Mouse (Mus musculus) stomach, postnatal 0 days (tissue): ENCODE results near the gene Tmem214. TPM values are rescaled to one million over a fixed set of nuclear protein-coding genes. Genes with fewer than 3 reads are reported as not detected.
A peak's percentile ranks its signal among the peaks of the same experiment; 100 is the strongest.

Experiments used
- ATAC-seq: fragments of 200-750 bp; cut with Nextera tagmentation; 2 replicates; pipeline ENCODE4 v1.8.0; 2017; ENCODE audit not compliant: low FRiP score, low TSS enrichment
- DNase-seq: peaks from one replicate; pipeline ENCODE4 v3.0.0-alpha.2; 2016; ENCODE audit warnings: low spot score
- H3K27ac ChIP-seq: fragments of 300-500 bp; sonication (generic); replicated peaks from 2 replicates; pipeline ENCODE4 v1.5.1; 2014; ENCODE audit warnings: mild to moderate bottlenecking, control low read depth
- H3K27me3 ChIP-seq: fragments of 300-500 bp; sonication (generic); 2 replicates; pipeline ENCODE4 v1.6.1; 2014; ENCODE audit warnings: low read length; ENCODE audit not compliant: control insufficient read depth, insufficient read depth
- H3K36me3 ChIP-seq: fragments of 300-500 bp; sonication (generic); 2 replicates; pipeline ENCODE4 v1.6.1; 2014; ENCODE audit warnings: low read length, mixed read lengths; ENCODE audit not compliant: control insufficient read depth, insufficient read depth
- H3K4me1 ChIP-seq: fragments of 300-500 bp; sonication (generic); replicated peaks from 2 replicates; pipeline ENCODE4 v1.6.1; 2014; ENCODE audit warnings: antibody characterized with exemption; ENCODE audit not compliant: control insufficient read depth, insufficient read depth
- H3K4me2 ChIP-seq: fragments of 300-500 bp; sonication (generic); replicated peaks from 2 replicates; pipeline ENCODE4 v1.6.1; 2014; ENCODE audit warnings: low read depth, mild to moderate bottlenecking, control low read depth, moderate library complexity
- H3K4me3 ChIP-seq: fragments of 300-500 bp; sonication (generic); 2 replicates; pipeline ENCODE4 v1.5.1; 2014; ENCODE audit warnings: low read depth, low read length, control low read depth
- H3K9ac ChIP-seq: fragments of 300-500 bp; sonication (generic); 2 replicates; pipeline ENCODE4 v1.6.1; 2014; ENCODE audit warnings: mild to moderate bottlenecking, low read length, control low read depth, mixed read lengths
- H3K9me3 ChIP-seq: fragments of 300-500 bp; sonication (generic); 2 replicates; pipeline ENCODE4 v1.6.1; 2016; ENCODE audit warnings: low read length; ENCODE audit not compliant: control insufficient read depth
- CTCF ChIP-seq: IDR thresholded peaks from 2 replicates; pipeline ENCODE4 v1.5.1; 2016; ENCODE audit warnings: antibody characterized with exemption, low read depth, mild to moderate bottlenecking, moderate library complexity
- EP300 ChIP-seq: optimal IDR thresholded peaks from 2 replicates; pipeline ENCODE3; 2016; ENCODE audit warnings: antibody characterized with exemption
- WGBS: fragments of 180-500 bp; shearing (Covaris S2); extraction: QIAGEN DNeasy Blood & Tissue Kit; methylation state at CpG from one replicate; pipeline ENCODE4 v1.1.7; 2014; 5-methylcytosine and 5-hydroxymethylcytosine counted together
- polyA plus RNA-seq: library from polyadenylated mRNA; unstranded; fragments of >200 nt; fragmentation: Nextera tagmentation; extraction: Ambion mirVana; gene quantifications from 2 replicates; pipeline ENCODE4 v1.2.1, GENCODE M21; 2015

Tmem214 gene
- polyA plus RNA-seq, 1 experiment from 2014 or later = 57.3 TPM

DNA sequence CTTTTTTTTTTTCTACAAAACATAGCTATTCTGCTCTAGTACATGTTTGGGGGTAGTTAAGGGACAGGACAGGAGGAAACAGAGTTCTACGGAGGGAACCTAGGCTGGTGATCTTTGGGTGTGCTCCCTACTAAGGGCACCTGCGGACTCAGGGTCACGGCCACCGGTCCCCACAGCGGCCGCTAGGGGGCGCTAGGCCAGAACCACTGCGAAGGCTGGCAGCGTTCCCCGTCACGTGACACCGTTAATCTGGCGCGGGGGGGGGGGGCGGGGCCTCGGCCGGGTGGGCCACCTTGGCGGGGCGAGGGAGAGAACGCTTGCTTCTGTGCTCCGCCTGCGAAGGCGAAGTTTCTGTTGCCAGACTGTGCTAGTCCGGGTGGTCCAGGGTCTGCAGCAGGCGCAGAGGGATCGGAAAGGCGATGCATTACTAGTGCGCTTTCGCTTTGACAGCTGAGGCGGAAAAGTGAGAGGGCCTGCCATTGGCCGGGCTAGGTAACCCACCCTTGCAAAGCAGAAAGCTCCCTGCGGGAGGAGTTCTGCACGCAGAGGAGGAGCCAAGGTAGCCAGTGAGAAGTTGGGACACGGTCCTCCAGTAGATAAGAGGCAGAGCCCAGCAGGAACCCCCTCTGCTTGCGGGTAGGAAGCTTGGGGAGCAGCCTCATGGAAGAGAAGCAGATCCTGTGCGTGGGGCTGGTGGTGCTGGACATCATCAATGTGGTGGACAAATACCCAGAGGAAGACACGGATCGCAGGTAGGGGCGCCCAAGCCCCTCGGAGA is 53.6 kb downstream of the Tmem214 start, which contains the start of gene Khk:
Gene Khk, plus strand, starts transcription at position 176 of the 778 bp plus-strand sequence.
- peaks cover 16% of the 10 kb centered on the region for H3K36me3 ChIP-seq
- TF ChIP-seq CTCF = peak; percentile 88
- TF ChIP-seq EP300 = no peak
- H3K27me3 ChIP-seq = no peaks in the 10 kb centered on the region
- H3K4me2 ChIP-seq = peak within 1 kb of the TSS; percentile 77
- peak within 1 kb of the TSS; percentile 81 for H3K27ac ChIP-seq
- WGBS = 2% methylated on average over 39 of the region's 40 CpGs
- H3K9ac ChIP-seq = peak within 1 kb of the TSS; percentile 56
- DNase-seq (peak; percentile 95), ATAC-seq (peak; percentile 85)
- H3K4me1 ChIP-seq = no peaks in the 10 kb centered on the region
- H3K9me3 ChIP-seq = no peaks in the 10 kb centered on the region
- peak within 1 kb of the TSS; percentile 47 for H3K4me3 ChIP-seq

DNA sequence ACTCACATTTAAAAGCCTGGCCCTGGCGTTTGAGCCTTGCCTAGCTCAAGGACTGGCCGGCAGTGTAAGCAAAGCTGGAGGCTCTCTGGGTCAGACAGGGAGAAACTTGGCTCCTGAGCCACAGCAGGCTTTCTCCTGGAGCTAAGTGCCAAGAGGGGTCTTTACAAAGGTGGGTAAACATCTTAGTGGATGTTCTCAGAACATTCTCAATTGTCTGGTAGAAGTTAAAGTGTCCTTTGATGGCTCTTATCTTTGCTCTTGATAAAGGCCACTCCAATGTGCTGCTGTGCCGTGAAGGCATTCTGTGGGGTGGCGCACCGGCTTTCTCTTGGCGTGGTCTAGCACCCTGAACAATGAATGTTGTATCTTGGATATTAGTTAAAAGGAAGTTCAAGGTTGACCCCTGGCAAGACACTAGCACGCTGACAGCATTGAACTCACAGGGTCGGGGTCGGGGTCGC is 54.8 kb downstream of the Tmem214 start:
- no peak for ATAC-seq
- no peak overlapping the region for H3K27ac ChIP-seq
- DNase-seq = no peak
- H3K36me3 ChIP-seq = peaks cover 10% of the 10 kb centered on the region
- H3K9me3 ChIP-seq = no peaks in the 10 kb centered on the region
- no peaks in the 10 kb centered on the region for H3K4me1 ChIP-seq
- H3K27me3 ChIP-seq = no peaks in the 10 kb centered on the region
- peak overlapping the region; percentile 77 for H3K4me2 ChIP-seq
- 0 out of 2 replicates have a peak overlapping the region, but pooled peaks have one; percentile 9 for H3K9ac ChIP-seq
- 49% methylated on average over 10 of the region's 10 CpGs for WGBS
- peak overlapping the region; percentile 47; the same call in 1 of the 2 replicates for H3K4me3 ChIP-seq
- TF ChIP-seq EP300 = no peak
- TF ChIP-seq CTCF = no peak

DNA sequence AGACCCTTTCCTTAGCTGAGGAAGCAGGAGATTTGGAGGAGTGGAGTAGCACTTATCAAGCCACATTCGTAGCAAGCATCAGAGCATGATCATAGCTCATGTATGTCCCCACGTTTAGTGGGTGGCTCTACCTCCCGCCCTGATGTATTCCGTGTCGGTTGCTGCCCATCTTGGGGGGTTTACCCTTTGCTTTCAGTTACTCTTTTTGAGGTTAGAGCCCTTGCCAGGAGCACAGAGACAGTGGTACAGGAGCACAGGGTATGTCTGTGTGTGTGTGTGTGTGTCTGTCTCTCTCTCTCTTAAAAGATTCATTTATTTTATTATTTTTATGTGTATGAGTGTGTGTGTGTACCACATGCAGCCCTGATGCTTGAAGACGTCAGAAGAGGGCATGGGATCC is 55.3 kb downstream of the Tmem214 start:
- peaks cover 5% of the 10 kb centered on the region for H3K36me3 ChIP-seq

DNA sequence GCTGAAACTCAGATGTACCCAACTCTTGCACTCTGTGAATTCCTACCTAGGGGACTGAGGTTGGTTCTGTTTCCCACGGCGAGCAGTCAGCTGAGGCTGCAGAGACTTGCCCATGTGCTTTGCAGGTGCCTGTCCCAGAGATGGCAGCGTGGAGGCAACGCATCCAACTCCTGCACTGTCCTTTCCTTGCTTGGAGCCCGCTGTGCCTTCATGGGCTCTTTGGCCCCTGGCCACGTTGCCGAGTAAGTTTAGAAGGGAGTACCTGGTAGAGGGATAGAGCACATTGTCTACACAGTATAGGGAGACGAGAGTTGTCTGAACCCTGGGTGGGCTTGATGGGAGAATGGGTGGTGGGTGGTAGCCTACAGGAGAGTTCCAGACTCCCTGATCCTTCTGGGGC is 56.8 kb downstream of the Tmem214 start:
- H3K9me3 ChIP-seq = no peaks in the 10 kb centered on the region
- H3K4me2 ChIP-seq = no peak overlapping the region
- 81% methylated on average over 8 of the region's 8 CpGs for WGBS
- ATAC-seq (no peak), DNase-seq (no peak)
- H3K36me3 ChIP-seq = no peaks in the 10 kb centered on the region
- H3K27ac ChIP-seq = no peak overlapping the region
- no peak overlapping the region for H3K4me3 ChIP-seq
- TF ChIP-seq EP300 (no peak), CTCF (no peak)
- no peak overlapping the region for H3K9ac ChIP-seq
- no peaks in the 10 kb centered on the region for H3K27me3 ChIP-seq
- H3K4me1 ChIP-seq = no peaks in the 10 kb centered on the region

More for the DNA sequence above, 55.3 kb downstream of the Tmem214 start:
- WGBS = 71% methylated on average over 6 of the region's 6 CpGs
- no peak overlapping the region for H3K9ac ChIP-seq
- ATAC-seq = no peak
- H3K27me3 ChIP-seq = no peaks in the 10 kb centered on the region
- H3K4me1 ChIP-seq = no peaks in the 10 kb centered on the region
- TF ChIP-seq EP300 (no peak), CTCF (no peak)
- no peaks in the 10 kb centered on the region for H3K9me3 ChIP-seq
- H3K4me3 ChIP-seq = no peak overlapping the region
- no peak overlapping the region for H3K27ac ChIP-seq
- H3K4me2 ChIP-seq = no peak overlapping the region
- no peak for DNase-seq

DNA sequence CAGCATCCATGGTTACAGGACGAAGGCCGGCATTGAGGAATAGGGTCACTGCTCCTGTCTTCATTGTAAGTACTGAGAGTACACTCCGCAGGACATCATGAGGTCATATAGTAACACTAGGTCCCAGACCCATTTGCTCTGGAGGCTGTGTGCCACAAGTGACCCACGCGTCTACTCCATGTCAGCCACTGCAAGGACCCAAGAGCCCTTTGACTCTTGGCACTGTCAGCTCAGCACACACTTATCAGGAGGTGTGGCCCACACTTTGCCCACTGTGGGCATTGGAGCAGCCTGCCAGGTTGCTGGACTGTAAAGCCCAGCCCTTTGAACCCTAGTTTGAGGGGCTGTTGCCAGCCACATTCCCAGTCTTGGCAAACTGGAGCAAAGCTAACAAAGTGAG is 57.4 kb downstream of the Tmem214 start:
- Histone ChIP-seq H3K9me3 (no peaks in the 10 kb centered on the region), H3K9ac (no peak overlapping the region), H3K4me3 (no peak overlapping the region), H3K27me3 (no peaks in the 10 kb centered on the region), H3K4me2 (no peak overlapping the region), H3K27ac (no peak overlapping the region), H3K36me3 (no peaks in the 10 kb centered on the region), H3K4me1 (no peaks in the 10 kb centered on the region)
- DNase-seq (no peak), ATAC-seq (no peak)
- 95% methylated on average over 5 of the region's 5 CpGs for WGBS
- TF ChIP-seq CTCF = no peak
- TF ChIP-seq EP300 = no peak

DNA sequence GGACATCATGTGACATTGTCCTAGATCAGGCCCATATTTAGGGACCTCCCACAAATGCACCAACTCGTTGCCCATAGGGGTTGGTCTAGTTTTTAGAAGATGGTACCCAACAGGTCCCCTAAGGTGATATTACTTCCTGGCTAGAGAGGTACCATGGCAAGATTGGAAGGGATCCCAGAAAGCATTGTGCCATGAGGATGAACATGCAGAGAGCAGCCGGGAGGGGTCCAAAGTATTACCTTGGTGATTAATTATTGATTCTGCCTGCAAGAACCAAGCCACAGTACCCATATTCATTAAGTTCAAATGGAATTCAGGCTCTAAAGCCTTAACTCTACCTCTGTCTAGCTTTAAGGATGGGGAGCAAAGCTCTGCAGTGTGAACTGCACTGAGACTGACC is 58.3 kb downstream of the Tmem214 start:
- Histone ChIP-seq H3K4me1 (no peaks in the 10 kb centered on the region), H3K9ac (no peak overlapping the region), H3K36me3 (no peaks in the 10 kb centered on the region), H3K4me2 (no peak overlapping the region), H3K27me3 (no peaks in the 10 kb centered on the region), H3K27ac (no peak overlapping the region), H3K4me3 (no peak overlapping the region), H3K9me3 (no peaks in the 10 kb centered on the region)
- no peak for DNase-seq
- no peak for TF ChIP-seq CTCF
- TF ChIP-seq EP300 = no peak
- WGBS = 79% methylated on average over 2 of the region's 2 CpGs
- no peak for ATAC-seq
